Comparison of ENCODE assay signal across 14 mouse cellular contexts in genomic region chr6:142793468-142793867, GRCm38 (mm10). TPM values are rescaled to one million over a fixed set of nuclear protein-coding genes. Genes with fewer than 3 reads are reported as not detected.
DNase-seq lines count a peak whose midpoint lies in the region; ATAC-seq lines count a peak whose summit lies in the region.
"Had no signal": no experiment of that assay in that cellular context is flagged by ENCODE, and none has a peak within 500 bp of the region (broad histone marks: within the 10 kb centered on the region; RNA-seq: fewer than 3 reads in every experiment).

No protein-coding gene starts in this region.

- H3K27me3 ChIP-seq in lung, embryonic 15.5 days, result no peaks in the 10 kb centered on the region; the same call in 1 of the 2 replicates
- H3K27me3 ChIP-seq in hindbrain, embryonic 16.5 days (replicated peaks; ENCODE audit: control insufficient read depth, insufficient read depth, low read length), result no peaks in the 10 kb centered on the region
- H3K27me3 ChIP-seq in neural tube, embryonic 13.5 days, result no peaks in the 10 kb centered on the region
- H3K27me3 ChIP-seq: Patski had no signal

- H3K4me2 ChIP-seq in lung, embryonic 15.5 days, result no peak overlapping the region
- H3K4me2 ChIP-seq in hindbrain, embryonic 16.5 days (ENCODE audit: low read length), result peak overlapping the region; percentile 3; the same call in 1 of the 2 replicates
- H3K4me2 ChIP-seq in neural tube, embryonic 13.5 days, result peak overlapping the region; percentile 24; the same call in 1 of the 2 replicates

- peak; percentile 42 for DNase-seq in embryo, embryonic 10 days (ENCODE audit: low spot score)
- DNase-seq in embryo, embryonic 9.5 days (ENCODE audit: extremely low spot score), result no peak
- DNase-seq in lung, postnatal 25 days (ENCODE audit: low spot score), result no peak
- DNase-seq in layer of hippocampus, adult 18-20 months (ENCODE audit: low spot score in 2 of 2), result no peak
- DNase-seq in cerebellum, adult 9-10 months, result no peak
- DNase-seq: kidney, postnatal 25 days; right cerebral cortex, adult 18-20 months had no signal

- peaks cover 13% of the 10 kb centered on the region; the same call in 1 of the 2 replicates for H3K4me1 ChIP-seq in lung, embryonic 15.5 days
- H3K4me1 ChIP-seq in hindbrain, embryonic 16.5 days (ENCODE audit: control insufficient read depth, insufficient read depth, low read depth, low read length), result peaks cover 15% of the 10 kb centered on the region
- peaks cover 28% of the 10 kb centered on the region for H3K4me1 ChIP-seq in neural tube, embryonic 13.5 days (replicated peaks)

- no peak overlapping the region for H3K9ac ChIP-seq in lung, embryonic 15.5 days
- no peak overlapping the region for H3K9ac ChIP-seq in hindbrain, embryonic 16.5 days (ENCODE audit: low read depth, low read length)
- no peak overlapping the region for H3K9ac ChIP-seq in neural tube, embryonic 13.5 days

- no peak overlapping the region for H3K27ac ChIP-seq in lung, embryonic 15.5 days
- H3K27ac ChIP-seq in hindbrain, embryonic 16.5 days (ENCODE audit: low read depth, low read length), result no peak overlapping the region
- H3K27ac ChIP-seq in neural tube, embryonic 13.5 days (replicated peaks), result no peak overlapping the region

- H3K4me3 ChIP-seq in lung, embryonic 15.5 days, result no peak overlapping the region
- no peak overlapping the region for H3K4me3 ChIP-seq in hindbrain, embryonic 16.5 days (ENCODE audit: low read length)
- no peak overlapping the region for H3K4me3 ChIP-seq in neural tube, embryonic 13.5 days

- no peaks in the 10 kb centered on the region for H3K9me3 ChIP-seq in lung, embryonic 15.5 days
- no peaks in the 10 kb centered on the region for H3K9me3 ChIP-seq in hindbrain, embryonic 16.5 days (ENCODE audit: control insufficient read depth, low read length)
- H3K9me3 ChIP-seq in neural tube, embryonic 13.5 days, result no peaks in the 10 kb centered on the region

- no peaks in the 10 kb centered on the region for H3K36me3 ChIP-seq in lung, embryonic 15.5 days
- H3K36me3 ChIP-seq in hindbrain, embryonic 16.5 days (ENCODE audit: control insufficient read depth, insufficient read depth, low read length), result no peaks in the 10 kb centered on the region
- H3K36me3 ChIP-seq in neural tube, embryonic 13.5 days, result no peaks in the 10 kb centered on the region

- ATAC-seq in lung, embryonic 15.5 days (ENCODE audit: borderline replicate concordance, extremely low read depth, low FRiP score, low TSS enrichment), result peak; percentile 41; the same call in 1 of the 2 replicates
- ATAC-seq in hindbrain, embryonic 16.5 days, result peak; percentile 63
- ATAC-seq in neural tube, embryonic 13.5 days (ENCODE audit: low read depth), result peak; percentile 75
- ATAC-seq: Patski had no signal

- WGBS in lung, embryonic 15.5 days, result 44% methylated on average over 7 of the region's 7 CpGs
- WGBS in hindbrain, embryonic 16.5 days, result 13% methylated on average over 7 of the region's 7 CpGs
- WGBS in neural tube, embryonic 13.5 days, result 18% methylated on average over 7 of the region's 7 CpGs

RNA-seq across cellular contexts. Expression of gene Sult6b2, which starts 10.8 kb away (rescaled TPM):
- not detected in 2 replicates for polyA plus RNA-seq in lung, embryonic 15.5 days (2015; fragmentation: Nextera tagmentation; extraction: Ambion mirVana)
- 0.10 and 0.19 TPM in 2 replicates for polyA plus RNA-seq in hindbrain, embryonic 16.5 days (2015; fragmentation: Nextera tagmentation; extraction: Ambion mirVana)
- polyA plus RNA-seq in neural tube, embryonic 13.5 days (2015; fragmentation: Nextera tagmentation; extraction: Ambion mirVana), result 0.14 and 0.25 TPM in 2 replicates
- total RNA-seq in layer of hippocampus, adult 18-20 months (2021), result under 1 TPM in 1 of 2 experiments, not detected in 1; 0.15 TPM
- total RNA-seq: megakaryocyte-erythroid progenitor cell, adult 5-6 weeks had no signal
- polyA plus RNA-seq: C2C12; limb, embryonic 11.5 days had no signal

RNA-seq across cellular contexts. Expression of gene Cmas, which starts 37.0 kb away (rescaled TPM):
- 68.3 and 68.9 TPM in 2 replicates for polyA plus RNA-seq in lung, embryonic 15.5 days (2015; fragmentation: Nextera tagmentation; extraction: Ambion mirVana)
- polyA plus RNA-seq in hindbrain, embryonic 16.5 days (2015; fragmentation: Nextera tagmentation; extraction: Ambion mirVana), result 182 and 193 TPM in 2 replicates
- 174 and 175 TPM in 2 replicates for polyA plus RNA-seq in neural tube, embryonic 13.5 days (2015; fragmentation: Nextera tagmentation; extraction: Ambion mirVana)
- 100 to 1,000 TPM in 1 of 2 experiments, 10 to 100 TPM in 1; 98.0 to 106 TPM for total RNA-seq in layer of hippocampus, adult 18-20 months (2021)
